Mouse (Mus musculus) brown adipose tissue, adult 24 weeks (tissue): ENCODE measurements around the gene Mroh8. TPM values are rescaled to one million over a fixed set of nuclear protein-coding genes. Genes with fewer than 3 reads are reported as not detected.
"Not testable (repeated sequence)": the region's sequence is repeated elsewhere in the genome, so short reads cannot be mapped to it uniquely, and the experiment has no call there.

Experiments
- H3K27ac ChIP-seq: fragments of 200-500 bp; replicated peaks from 2 replicates; pipeline ENCODE4 v1.5.1; 2012; ENCODE audit warnings: low read depth, mild to moderate bottlenecking, low read length
- H3K4me1 ChIP-seq: fragments of 200-500 bp; 2 replicates; pipeline ENCODE4 v1.6.1; 2012; ENCODE audit warnings: low read length, mixed read lengths; ENCODE audit not compliant: control insufficient read depth, insufficient read depth, insufficient read length
- H3K4me3 ChIP-seq: fragments of 200-500 bp; 2 replicates; pipeline ENCODE4 v1.5.1; 2012; ENCODE audit warnings: low read depth, mild to moderate bottlenecking, low read length, moderate library complexity; ENCODE audit not compliant: insufficient read depth
- polyA plus RNA-seq: library from polyadenylated mRNA; stranded (reverse); fragments of >200 nt; gene quantifications from 2 replicates; pipeline ENCODE4 v1.2.4, GENCODE M21; 2012; ENCODE audit not compliant: missing spikeins, insufficient read depth, insufficient read length

Mroh8 gene
- polyA plus RNA-seq, 1 experiment: not detected

DNA sequence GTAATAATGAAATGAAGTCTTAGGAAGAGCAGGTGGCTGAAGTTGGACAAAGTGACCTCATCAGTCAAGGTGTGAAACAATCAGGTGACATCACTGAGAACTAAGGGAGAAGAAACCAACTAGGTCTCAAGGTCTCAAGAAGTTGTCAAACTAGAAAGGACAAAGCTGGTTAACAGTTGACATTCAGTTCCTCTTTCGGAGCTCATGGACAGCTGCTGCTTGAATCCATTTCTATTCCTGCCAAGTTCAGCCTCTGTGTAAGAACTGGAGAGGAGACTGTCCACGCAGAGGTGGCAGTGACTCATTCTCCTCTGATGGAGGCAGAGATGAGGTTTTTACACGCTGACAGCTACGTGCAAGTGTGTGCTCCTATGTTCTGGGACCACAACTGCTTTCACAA lies 92.1 kb downstream of the Mroh8 start:
- H3K4me3 ChIP-seq: no peak overlapping the region
- H3K27ac ChIP-seq: no peak overlapping the region
- H3K4me1 ChIP-seq: no peaks in the 10 kb centered on the region

GRCm38 (mm10) chr2:157186504-157186903 lies 92.8 kb downstream of the Mroh8 start:
- Histone ChIP-seq H3K4me1 (no peaks in the 10 kb centered on the region), H3K27ac (no peak overlapping the region), H3K4me3 (no peak overlapping the region)

GRCm38 (mm10) chr2:157185022-157185660 lies 94.2 kb downstream of the Mroh8 start:
- H3K4me3 ChIP-seq: no peak overlapping the region
- H3K27ac ChIP-seq: no peak overlapping the region
- H3K4me1 ChIP-seq: no peaks in the 10 kb centered on the region

- no peak overlapping the region for H3K27ac ChIP-seq
- H3K4me1 ChIP-seq: no peaks in the 10 kb centered on the region
- H3K4me3 ChIP-seq: no peak overlapping the region
Measured at GRCm38 (mm10) chr2:157178167-157178566, 101.2 kb downstream of the Mroh8 start.

DNA sequence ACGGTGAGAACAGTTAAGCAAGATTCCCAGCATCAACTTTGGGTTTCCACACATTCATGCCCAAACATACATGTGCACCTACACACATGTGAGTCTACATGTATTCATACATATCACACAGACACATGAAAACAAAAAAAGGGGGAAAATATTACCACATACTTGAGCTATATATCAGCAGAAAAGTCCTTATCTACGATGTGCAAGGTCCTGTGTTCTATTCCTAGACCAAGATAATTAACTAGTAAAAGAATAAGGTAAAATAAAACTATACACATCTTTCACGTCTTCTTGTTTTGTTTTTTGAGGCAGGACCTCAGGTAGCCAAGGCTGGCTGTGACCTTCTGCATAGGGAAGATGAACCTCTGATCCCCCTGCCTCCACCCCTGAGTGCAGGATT lies 103.1 kb downstream of the Mroh8 start:
- Histone ChIP-seq H3K4me3 (no peak overlapping the region), H3K27ac (no peak overlapping the region), H3K4me1 (no peaks in the 10 kb centered on the region)

GRCm38 (mm10) chr2:157174416-157174815 lies 104.9 kb downstream of the Mroh8 start:
- no peak overlapping the region for H3K27ac ChIP-seq
- H3K4me3 ChIP-seq: no peak overlapping the region
- no peaks in the 10 kb centered on the region for H3K4me1 ChIP-seq

DNA sequence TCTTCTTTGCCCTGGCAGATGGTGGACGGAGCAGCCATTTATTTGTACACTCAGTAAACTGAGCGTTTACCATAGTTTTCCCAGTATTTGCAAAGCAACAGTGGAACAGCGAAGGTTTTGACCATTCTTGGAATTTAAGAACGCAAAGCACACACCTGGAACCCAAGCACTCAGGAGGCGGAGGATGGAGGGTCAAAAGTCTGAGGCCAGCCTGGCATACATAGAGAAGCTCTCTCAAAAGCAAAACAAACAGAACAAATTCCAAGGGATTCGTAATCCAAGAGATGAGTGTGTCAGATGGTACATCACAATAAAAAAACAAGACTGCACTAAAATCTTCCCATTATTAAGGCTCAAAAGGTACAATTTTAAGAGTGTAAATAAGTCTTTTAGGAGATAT lies 105.8 kb downstream of the Mroh8 start:
- no peak overlapping the region for H3K4me3 ChIP-seq
- no peaks in the 10 kb centered on the region for H3K4me1 ChIP-seq
- H3K27ac ChIP-seq: no peak overlapping the region

GRCm38 (mm10) chr2:157172984-157173383 lies 106.4 kb downstream of the Mroh8 start:
- no peak overlapping the region for H3K4me3 ChIP-seq
- H3K4me1 ChIP-seq: no peaks in the 10 kb centered on the region
- no peak overlapping the region for H3K27ac ChIP-seq

DNA sequence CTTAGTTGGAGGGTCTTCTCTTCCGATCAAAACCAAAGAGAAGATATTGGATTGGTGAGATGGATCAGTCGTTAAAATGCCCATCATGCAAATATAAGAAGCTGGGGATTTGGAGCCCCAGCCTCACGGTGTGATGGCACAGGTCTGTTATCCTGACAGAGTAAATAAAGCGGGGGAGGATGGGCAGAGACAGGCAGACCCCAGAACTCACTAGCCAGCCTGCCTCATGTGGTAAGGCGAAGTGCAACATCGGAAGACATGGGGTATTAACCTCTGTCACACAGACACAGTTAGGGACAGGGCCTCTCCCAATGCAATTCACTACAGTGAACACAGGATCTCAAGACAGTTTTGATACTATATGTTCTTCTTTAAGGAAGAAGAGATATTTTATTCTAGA lies 108.7 kb downstream of the Mroh8 start:
- Histone ChIP-seq H3K4me1 (no peaks in the 10 kb centered on the region), H3K4me3 (no peak overlapping the region), H3K27ac (no peak overlapping the region)

DNA sequence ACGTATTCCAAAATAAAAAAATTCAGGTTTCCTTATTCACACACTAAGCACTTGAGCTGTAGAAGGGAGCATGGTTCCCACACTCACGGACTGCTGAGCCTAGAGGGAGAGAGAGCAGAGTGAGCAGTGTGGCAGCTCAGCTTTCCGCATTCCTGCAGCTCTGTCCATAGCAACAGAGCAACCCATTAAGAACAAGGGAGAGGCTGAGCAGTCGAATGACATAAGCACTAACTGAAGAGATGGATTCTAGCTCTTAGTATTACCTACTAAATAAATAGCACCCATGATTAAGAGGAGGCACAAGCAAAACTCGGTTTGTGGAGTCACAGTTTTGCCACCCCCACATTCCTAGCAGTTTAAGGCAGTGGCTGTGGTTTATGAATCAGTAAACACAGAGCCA lies 109.2 kb downstream of the Mroh8 start:
- no peaks in the 10 kb centered on the region for H3K4me1 ChIP-seq
- no peak overlapping the region for H3K27ac ChIP-seq
- no peak overlapping the region for H3K4me3 ChIP-seq

GRCm38 (mm10) chr2:157166371-157167080 lies 112.8 kb downstream of the Mroh8 start:
- Histone ChIP-seq H3K4me3 (no peak overlapping the region), H3K4me1 (no peaks in the 10 kb centered on the region), H3K27ac (no peak overlapping the region)

DNA sequence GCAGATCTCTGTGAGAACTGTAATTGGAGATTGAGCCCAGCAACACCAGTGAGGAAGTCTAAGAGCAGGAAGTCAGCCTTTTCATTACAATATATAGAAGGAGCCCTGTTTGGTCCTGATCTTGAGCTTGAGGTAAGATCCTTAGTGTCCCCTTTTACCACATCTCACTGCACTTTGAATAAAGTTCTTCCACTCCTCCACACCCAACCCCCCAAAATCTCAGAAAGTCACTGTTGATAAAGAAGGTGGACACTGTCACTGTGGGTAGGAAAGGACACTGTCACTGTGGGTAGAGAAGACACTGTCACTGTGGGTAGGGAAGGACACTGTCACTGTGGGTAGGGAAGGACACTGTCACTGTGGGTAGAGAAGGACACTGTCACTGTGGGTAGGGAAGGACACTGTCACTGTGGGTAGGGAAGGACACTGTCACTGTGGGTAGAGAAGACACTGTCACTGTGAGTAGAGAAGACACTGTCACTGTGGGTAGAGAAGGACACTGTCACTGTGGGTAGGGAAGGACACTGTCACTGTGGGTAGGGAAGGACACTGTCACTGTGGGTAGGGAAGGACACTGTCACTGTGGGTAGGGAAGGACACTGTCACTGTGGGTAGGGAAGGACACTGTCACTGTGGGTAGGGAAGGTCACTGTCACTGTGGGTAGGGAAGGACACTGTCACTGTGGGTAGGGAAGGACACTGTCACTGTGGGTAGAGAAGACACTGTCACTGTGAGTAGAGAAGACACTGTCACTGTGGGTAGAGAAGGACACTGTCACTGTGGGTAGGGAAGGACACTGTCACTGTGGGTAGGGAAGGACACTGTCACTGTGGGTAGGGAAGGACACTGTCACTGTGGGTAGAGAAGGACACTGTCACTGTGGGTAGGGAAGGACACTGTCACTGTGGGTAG lies 113.8 kb downstream of the Mroh8 start:
- H3K4me3 ChIP-seq, H3K27ac ChIP-seq, H3K4me1 ChIP-seq: not testable (repeated sequence)

- no peaks in the 10 kb centered on the region for H3K4me1 ChIP-seq
- no peak overlapping the region for H3K4me3 ChIP-seq
- no peak overlapping the region for H3K27ac ChIP-seq
Measured at GRCm38 (mm10) chr2:157164101-157164500, 115.2 kb downstream of the Mroh8 start.
